Mouse (Mus musculus): ENCODE data around the gene Mmp25. TPM values are rescaled to one million over a fixed set of nuclear protein-coding genes. Genes with fewer than 3 reads are reported as not detected.

Mmp25 gene
- polyA plus RNA-seq, 1 experiment from 2014 or later, result not detected

GRCm38 (mm10) chr17:23679127-23679835 lies 34.2 kb upstream of the Mmp25 start, which contains the start of gene Cldn6:
Gene Cldn6 (plus strand): TSS chr17:23679249.
- Histone ChIP-seq H3K27ac (ENCODE audit: low read depth, low read length) (no peak within 1 kb of the TSS), H3K4me2 (peak within 1 kb of the TSS; percentile 45), H3K4me3 (ENCODE audit: low read depth, low read length) (peak within 1 kb of the TSS; percentile 26), H3K4me1 (replicated peaks; ENCODE audit: control insufficient read depth, insufficient read depth, low read length) (peaks cover 24% of the 10 kb centered on the region), H3K27me3 (replicated peaks; ENCODE audit: control insufficient read depth, insufficient read depth, low read length) (peaks cover 66% of the 10 kb centered on the region), H3K9me3 (ENCODE audit: control insufficient read depth, low read length) (no peaks in the 10 kb centered on the region), H3K9ac (ENCODE audit: low read depth, low read length) (no peak within 1 kb of the TSS), H3K36me3 (ENCODE audit: control insufficient read depth, insufficient read depth, low read length) (no peaks in the 10 kb centered on the region)
- DNase-seq (ENCODE audit: low spot score), result no peak
- WGBS, result 3% methylated on average over 38 of the region's 38 CpGs
- ATAC-seq (replicated peaks; ENCODE audit: low FRiP score), result no peak

DNA sequence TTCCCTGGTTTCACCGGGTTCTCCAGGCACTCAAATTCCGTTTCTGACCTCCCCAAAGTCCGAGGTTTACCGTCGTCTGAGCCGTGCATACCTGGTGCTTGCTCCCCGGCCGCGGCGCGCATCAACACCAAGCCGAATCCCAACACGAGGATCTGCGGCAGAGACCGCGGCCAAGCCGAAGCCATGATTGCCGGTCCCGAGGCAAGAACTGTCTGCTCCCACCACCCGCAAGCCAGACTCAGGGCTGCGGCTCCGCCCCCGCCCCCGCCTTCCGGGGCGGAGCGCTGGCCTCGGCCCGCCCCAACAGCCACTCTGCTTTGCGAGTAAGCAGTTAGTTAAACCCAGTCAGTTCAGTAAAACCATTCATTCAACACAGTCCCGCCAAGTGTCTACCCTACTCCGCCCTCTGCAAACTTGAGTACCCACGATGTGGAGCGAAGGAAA lies 32.2 kb upstream of the Mmp25 start, which contains the start of gene Tnfrsf12a:
Gene Tnfrsf12a, minus strand, starts transcription at position 233 of the 444 bp plus-strand sequence.
- Histone ChIP-seq H3K4me1 (replicated peaks; ENCODE audit: control insufficient read depth, insufficient read depth, low read length) (peaks cover 29% of the 10 kb centered on the region), H3K27me3 (replicated peaks; ENCODE audit: control insufficient read depth, insufficient read depth, low read length) (peaks cover 45% of the 10 kb centered on the region), H3K4me3 (ENCODE audit: low read depth, low read length) (peak within 1 kb of the TSS; percentile 65), H3K36me3 (ENCODE audit: control insufficient read depth, insufficient read depth, low read length) (no peaks in the 10 kb centered on the region), H3K27ac (ENCODE audit: low read depth, low read length) (peak within 1 kb of the TSS; percentile 63), H3K9me3 (ENCODE audit: control insufficient read depth, low read length) (no peaks in the 10 kb centered on the region), H3K9ac (ENCODE audit: low read depth, low read length) (peak within 1 kb of the TSS; percentile 64), H3K4me2 (peak within 1 kb of the TSS; percentile 99)
- under 1% methylated on average over 34 of the region's 34 CpGs for WGBS
- ATAC-seq (replicated peaks; ENCODE audit: low FRiP score) (peak; percentile 52), DNase-seq (ENCODE audit: low spot score) (peak; percentile 85)

DNA sequence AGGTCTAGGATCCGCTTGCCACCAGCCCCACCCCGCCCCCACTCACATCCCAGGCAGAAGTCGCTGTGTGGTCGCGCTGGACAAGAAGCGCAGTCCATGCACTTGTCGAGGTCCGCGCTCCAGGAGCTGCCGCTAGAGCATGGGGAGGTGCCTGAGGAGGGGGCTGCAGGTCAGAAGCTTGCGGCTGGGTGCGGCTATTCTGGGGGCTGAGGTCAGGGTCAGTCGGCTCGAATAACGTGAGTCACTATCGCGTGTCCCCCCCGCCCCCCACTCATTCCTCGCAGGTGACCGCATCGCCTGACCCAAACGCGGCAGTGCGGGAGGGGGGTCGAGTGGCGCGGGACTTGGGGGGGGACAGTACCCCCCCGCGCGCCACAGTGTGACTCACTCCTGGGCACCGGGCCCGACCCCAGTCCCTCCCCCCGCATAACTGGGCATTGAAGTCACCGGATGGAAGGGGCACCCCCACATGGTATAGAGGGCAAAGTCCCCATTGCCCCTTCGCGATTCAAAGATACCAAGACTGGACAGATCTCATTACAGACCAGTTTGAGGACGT lies 31.5 kb upstream of the Mmp25 start:
- no peaks in the 10 kb centered on the region for H3K9me3 ChIP-seq (ENCODE audit: control insufficient read depth, low read length)
- ATAC-seq (replicated peaks; ENCODE audit: low FRiP score) (no peak), DNase-seq (ENCODE audit: low spot score) (no peak)
- H3K9ac ChIP-seq (ENCODE audit: low read depth, low read length), result peak overlapping the region; percentile 64
- peaks cover 29% of the 10 kb centered on the region for H3K4me1 ChIP-seq (replicated peaks; ENCODE audit: control insufficient read depth, insufficient read depth, low read length)
- H3K27ac ChIP-seq (ENCODE audit: low read depth, low read length), result no peak overlapping the region
- peak overlapping the region; percentile 99 for H3K4me2 ChIP-seq
- peak overlapping the region; percentile 65 for H3K4me3 ChIP-seq (ENCODE audit: low read depth, low read length)
- WGBS, result under 1% methylated on average over 37 of the region's 37 CpGs
- peaks cover 38% of the 10 kb centered on the region for H3K27me3 ChIP-seq (replicated peaks; ENCODE audit: control insufficient read depth, insufficient read depth, low read length)
- H3K36me3 ChIP-seq (ENCODE audit: control insufficient read depth, insufficient read depth, low read length), result no peaks in the 10 kb centered on the region

DNA sequence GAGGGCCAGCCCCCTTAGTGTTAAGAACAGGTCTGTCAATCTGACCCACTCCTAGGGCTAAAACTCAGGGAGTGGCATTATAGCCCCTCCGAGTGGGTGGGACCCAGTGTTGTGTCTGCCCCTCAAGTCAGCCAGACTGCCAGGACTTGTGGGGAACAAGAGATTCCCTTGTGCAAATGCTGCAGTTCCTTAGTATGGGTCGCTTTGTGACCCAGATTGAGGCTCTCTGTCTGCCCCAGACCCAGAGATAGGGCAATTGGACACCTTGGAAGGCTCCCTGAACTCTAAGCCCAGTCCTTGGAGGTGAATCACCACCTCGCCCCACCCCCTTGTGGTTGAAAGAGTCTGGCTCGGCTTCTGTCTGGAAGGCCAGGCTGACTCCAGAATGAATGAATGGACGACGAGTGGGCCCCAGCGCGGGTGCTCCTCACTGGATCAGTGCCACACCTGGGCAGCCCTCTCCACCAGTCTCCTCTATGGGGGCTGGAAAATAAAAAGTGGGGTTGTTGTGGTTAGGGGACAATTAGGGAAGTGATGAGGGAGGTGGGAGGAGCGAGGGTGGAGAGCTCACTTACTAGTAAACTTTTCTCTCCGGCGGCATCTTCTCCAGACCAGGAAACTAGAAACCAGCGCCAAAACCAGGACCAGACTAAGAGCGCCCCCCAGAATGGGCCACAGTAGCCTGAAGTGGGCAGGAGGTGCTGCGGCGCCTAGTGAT lies 30.6 kb upstream of the Mmp25 start:
- Histone ChIP-seq H3K27ac (ENCODE audit: low read depth, low read length) (no peak overlapping the region), H3K27me3 (replicated peaks; ENCODE audit: control insufficient read depth, insufficient read depth, low read length) (peaks cover 30% of the 10 kb centered on the region), H3K4me2 (peak overlapping the region; percentile 99), H3K9ac (ENCODE audit: low read depth, low read length) (no peak overlapping the region), H3K36me3 (ENCODE audit: control insufficient read depth, insufficient read depth, low read length) (no peaks in the 10 kb centered on the region; the same call in 1 of the 2 replicates), H3K9me3 (ENCODE audit: control insufficient read depth, low read length) (no peaks in the 10 kb centered on the region), H3K4me1 (replicated peaks; ENCODE audit: control insufficient read depth, insufficient read depth, low read length) (peaks cover 29% of the 10 kb centered on the region), H3K4me3 (ENCODE audit: low read depth, low read length) (peak overlapping the region; percentile 65)
- 12% methylated on average over 15 of the region's 15 CpGs for WGBS
- no peak for DNase-seq (ENCODE audit: low spot score)
- no peak for ATAC-seq (replicated peaks; ENCODE audit: low FRiP score)

DNA sequence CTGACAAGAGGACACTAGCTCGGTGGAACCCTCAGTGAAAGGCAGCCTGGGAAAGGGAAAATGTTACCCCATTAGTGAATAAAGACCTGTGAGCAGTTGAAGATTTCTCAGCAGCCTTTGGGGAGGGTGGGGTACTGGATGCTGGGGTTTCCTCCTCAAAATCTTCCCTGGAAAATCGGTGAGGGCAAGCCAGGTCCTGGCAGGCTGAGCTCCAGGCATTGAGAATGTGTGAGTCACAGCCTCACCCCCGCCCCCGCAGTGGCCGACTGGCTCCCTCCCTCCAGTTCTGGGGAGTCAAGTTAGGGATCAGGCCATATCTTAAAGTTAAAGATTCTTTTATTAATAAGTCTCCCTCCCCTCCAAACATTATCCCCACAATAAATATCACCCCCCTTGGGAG lies 30.1 kb upstream of the Mmp25 start:
- ATAC-seq (replicated peaks; ENCODE audit: low FRiP score) (no peak), DNase-seq (ENCODE audit: low spot score) (no peak)
- Histone ChIP-seq H3K9me3 (ENCODE audit: control insufficient read depth, low read length) (no peaks in the 10 kb centered on the region), H3K9ac (ENCODE audit: low read depth, low read length) (no peak overlapping the region), H3K4me1 (replicated peaks; ENCODE audit: control insufficient read depth, insufficient read depth, low read length) (peaks cover 29% of the 10 kb centered on the region), H3K4me2 (peak overlapping the region; percentile 99), H3K27ac (ENCODE audit: low read depth, low read length) (no peak overlapping the region), H3K27me3 (replicated peaks; ENCODE audit: control insufficient read depth, insufficient read depth, low read length) (peaks cover 24% of the 10 kb centered on the region), H3K4me3 (ENCODE audit: low read depth, low read length) (0 out of 2 replicates have a peak overlapping the region, but pooled peaks have one; percentile 11), H3K36me3 (ENCODE audit: control insufficient read depth, insufficient read depth, low read length) (no peaks in the 10 kb centered on the region; the same call in 1 of the 2 replicates)
- 25% methylated on average over 5 of the region's 5 CpGs for WGBS

DNA sequence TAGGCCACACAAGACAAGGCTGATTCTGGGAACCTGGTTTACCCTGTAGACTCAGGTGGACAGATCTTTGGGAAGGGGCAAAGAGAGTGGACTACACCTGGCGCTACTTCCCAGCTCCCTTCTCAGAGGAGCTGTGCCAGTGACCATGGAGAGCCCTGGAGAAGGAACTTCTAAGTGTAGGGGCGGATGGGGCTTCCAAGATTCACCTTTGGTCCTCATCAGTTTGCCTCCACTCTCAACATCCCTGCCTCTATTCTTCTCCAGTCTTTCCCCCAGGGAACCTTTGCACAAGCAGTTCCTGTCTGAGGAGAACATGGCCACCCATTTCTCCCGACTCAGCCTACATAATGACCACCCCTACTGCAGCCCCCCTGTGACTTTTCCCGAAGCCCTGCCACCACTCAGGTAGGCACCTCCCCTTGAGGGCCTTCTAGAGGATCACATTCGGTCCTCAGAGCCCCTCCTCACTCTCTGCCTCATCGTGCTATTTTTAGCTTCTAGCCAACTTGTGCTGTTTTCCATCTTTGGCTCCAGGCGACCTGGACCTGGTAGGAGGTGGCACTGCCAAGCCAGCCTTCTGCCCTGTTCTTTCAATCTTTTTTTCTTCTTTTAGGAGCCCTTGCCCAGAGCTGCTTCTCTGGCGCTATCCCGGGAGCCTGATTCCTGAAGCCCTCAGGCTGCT lies 29.3 kb upstream of the Mmp25 start:
- 0 out of 2 replicates have a peak, but pooled peaks have one; percentile 1 for ATAC-seq (replicated peaks; ENCODE audit: low FRiP score)
- Histone ChIP-seq H3K4me2 (peak overlapping the region; percentile 85), H3K4me3 (ENCODE audit: low read depth, low read length) (peak overlapping the region; percentile 71), H3K9me3 (ENCODE audit: control insufficient read depth, low read length) (no peaks in the 10 kb centered on the region), H3K9ac (ENCODE audit: low read depth, low read length) (peak overlapping the region; percentile 69), H3K36me3 (ENCODE audit: control insufficient read depth, insufficient read depth, low read length) (peaks cover 2% of the 10 kb centered on the region; the same call in 1 of the 2 replicates), H3K4me1 (replicated peaks; ENCODE audit: control insufficient read depth, insufficient read depth, low read length) (peaks cover 28% of the 10 kb centered on the region), H3K27me3 (replicated peaks; ENCODE audit: control insufficient read depth, insufficient read depth, low read length) (peaks cover 17% of the 10 kb centered on the region), H3K27ac (ENCODE audit: low read depth, low read length) (peak overlapping the region; percentile 56; the same call in 1 of the 2 replicates)
- DNase-seq (ENCODE audit: low spot score), result no peak
- WGBS, result 30% methylated on average over 9 of the region's 9 CpGs

DNA sequence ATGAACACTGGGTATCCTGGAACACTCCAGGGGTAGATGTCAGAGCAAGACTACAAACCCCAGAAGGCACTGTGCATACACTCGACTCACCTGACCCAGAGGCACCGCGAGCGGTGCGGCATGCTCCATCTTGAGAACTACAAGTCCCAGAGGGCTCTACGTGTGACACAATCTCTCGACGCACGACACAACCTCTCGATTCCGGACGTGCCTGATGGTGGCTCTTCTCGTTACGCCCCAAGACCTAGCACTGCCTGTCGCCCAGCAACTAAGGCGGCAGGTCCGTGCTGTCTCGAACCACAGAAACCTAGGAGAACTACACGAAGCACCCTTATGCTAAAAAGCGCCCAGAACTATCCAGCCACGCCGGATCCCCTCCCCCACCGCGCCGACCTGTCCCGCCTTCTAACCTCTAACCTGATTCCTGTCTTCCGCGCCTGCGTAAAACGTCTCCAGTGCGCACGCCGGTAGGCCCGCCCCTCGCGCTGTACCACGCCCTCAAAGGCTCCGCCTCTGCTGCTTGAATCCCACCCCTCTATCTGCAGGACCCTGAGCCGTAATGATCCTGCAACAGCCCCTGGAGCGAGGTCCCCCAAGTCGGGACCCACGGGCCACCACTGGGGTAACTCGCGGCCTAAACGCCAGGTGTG lies 28.5 kb upstream of the Mmp25 start, which contains the start of the genes Hcfc1r1 and Thoc6:
Gene Hcfc1r1, plus strand, starts transcription at position 173 of the 650 bp plus-strand sequence.
Gene Thoc6, minus strand, starts transcription at position 459 of the 650 bp plus-strand sequence.
- Histone ChIP-seq H3K4me3 (ENCODE audit: low read depth, low read length) (peak within 1 kb of the TSS; percentile 71), H3K4me1 (replicated peaks; ENCODE audit: control insufficient read depth, insufficient read depth, low read length) (peaks cover 27% of the 10 kb centered on the region), H3K36me3 (ENCODE audit: control insufficient read depth, insufficient read depth, low read length) (peaks cover 5% of the 10 kb centered on the region), H3K27ac (ENCODE audit: low read depth, low read length) (peak within 1 kb of the TSS; percentile 56), H3K27me3 (replicated peaks; ENCODE audit: control insufficient read depth, insufficient read depth, low read length) (peaks cover 8% of the 10 kb centered on the region), H3K4me2 (peak within 1 kb of the TSS; percentile 85), H3K9me3 (ENCODE audit: control insufficient read depth, low read length) (no peaks in the 10 kb centered on the region), H3K9ac (ENCODE audit: low read depth, low read length) (peak within 1 kb of the TSS; percentile 69)
- under 1% methylated on average over 45 of the region's 45 CpGs for WGBS
- ATAC-seq (replicated peaks; ENCODE audit: low FRiP score), result peak; percentile 94
- DNase-seq (ENCODE audit: low spot score), result peak; percentile 93

All from liver, embryonic 11.5 days (tissue).